Mouse (Mus musculus) liver, embryonic 11.5 days (tissue): Measurements from ENCODE around the gene Ppp4r1. TPM values are rescaled to one million over a fixed set of nuclear protein-coding genes. Genes with fewer than 3 reads are reported as not detected.

Experiments
- ATAC-seq: fragments of 200-750 bp; cut with Nextera tagmentation; replicated peaks from 2 replicates; pipeline ENCODE4 v1.8.0; 2017; ENCODE audit warnings: moderate number of reproducible peaks, mild to moderate bottlenecking, moderate TSS enrichment, moderate library complexity; ENCODE audit not compliant: low FRiP score
- DNase-seq: peaks from one replicate; pipeline ENCODE4 v3.0.0-alpha.2; 2017; ENCODE audit warnings: low spot score
- H3K27ac ChIP-seq: fragments of 300-500 bp; sonication (generic); 2 replicates; pipeline ENCODE4 v1.5.1; 2014; ENCODE audit warnings: mild to moderate bottlenecking, low read depth, low read length, control low read depth
- H3K27me3 ChIP-seq: fragments of 300-500 bp; sonication (generic); replicated peaks from 2 replicates; pipeline ENCODE4 v1.6.1; 2014; ENCODE audit warnings: low read length, mixed read lengths; ENCODE audit not compliant: control insufficient read depth, insufficient read depth
- H3K36me3 ChIP-seq: fragments of 300-500 bp; sonication (generic); 2 replicates; pipeline ENCODE4 v1.6.1; 2014; ENCODE audit warnings: mild to moderate bottlenecking, low read length, moderate library complexity, mixed read lengths; ENCODE audit not compliant: control insufficient read depth, insufficient read depth
- H3K4me1 ChIP-seq: fragments of 300-500 bp; sonication (generic); replicated peaks from 2 replicates; pipeline ENCODE4 v1.6.1; 2014; ENCODE audit warnings: low read length, mixed read lengths; ENCODE audit not compliant: control insufficient read depth, insufficient read depth
- H3K4me2 ChIP-seq: fragments of 300-500 bp; sonication (generic); 2 replicates; pipeline ENCODE4 v1.6.1; 2014; ENCODE audit warnings: mild to moderate bottlenecking, control low read depth, moderate library complexity
- H3K4me3 ChIP-seq: fragments of 300-500 bp; sonication (generic); 2 replicates; pipeline ENCODE4 v1.5.1; 2014; ENCODE audit warnings: low read depth, low read length, control low read depth
- H3K9ac ChIP-seq: fragments of 300-500 bp; sonication (generic); 2 replicates; pipeline ENCODE4 v1.6.1; 2014; ENCODE audit warnings: low read depth, low read length, control low read depth
- H3K9me3 ChIP-seq: fragments of 300-500 bp; sonication (generic); 2 replicates; pipeline ENCODE4 v1.6.1; 2016; ENCODE audit warnings: low read length, inconsistent platforms, mixed read lengths; ENCODE audit not compliant: control insufficient read depth
- WGBS: fragments of 180-500 bp; shearing (Covaris S2); extraction: QIAGEN DNeasy Blood & Tissue Kit; methylation state at CpG from one replicate; pipeline ENCODE4 v1.1.7; 2014; 5-methylcytosine and 5-hydroxymethylcytosine counted together
- polyA plus RNA-seq: library from polyadenylated mRNA; unstranded; fragments of >200 nt; fragmentation: Nextera tagmentation; extraction: Ambion mirVana; gene quantifications from 2 replicates; pipeline ENCODE4 v1.2.1, GENCODE M21; 2014

The Ppp4r1 gene
- polyA plus RNA-seq, 1 experiment from 2014 or later: 25.5 TPM

DNA sequence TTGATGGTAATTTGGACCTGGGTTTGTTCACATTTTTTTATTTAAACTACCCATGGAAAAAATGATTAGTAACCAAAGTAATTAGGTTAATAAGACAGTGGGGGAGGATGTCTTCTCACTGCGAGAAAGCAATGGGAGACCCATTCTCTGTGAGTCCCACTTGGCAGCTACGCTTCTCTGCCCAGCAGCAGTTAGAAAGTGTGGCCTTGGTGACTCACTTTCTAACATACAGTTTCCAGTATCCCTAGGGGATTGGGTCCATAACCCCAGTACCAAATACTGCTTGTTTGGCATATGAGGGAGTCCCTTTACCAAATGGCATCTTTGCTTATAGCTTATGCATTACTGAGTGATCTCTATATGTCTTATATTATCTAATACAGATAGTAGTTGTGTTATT lies 8.8 kb downstream of the Ppp4r1 start:
- Histone ChIP-seq H3K27ac (no peak overlapping the region), H3K4me2 (no peak overlapping the region), H3K4me1 (peaks cover 15% of the 10 kb centered on the region), H3K4me3 (no peak overlapping the region), H3K27me3 (no peaks in the 10 kb centered on the region), H3K36me3 (peaks cover 3% of the 10 kb centered on the region; the same call in 1 of the 2 replicates), H3K9me3 (no peaks in the 10 kb centered on the region), H3K9ac (no peak overlapping the region)
- DNase-seq (no peak), ATAC-seq (no peak)
- WGBS: 89% methylated on average over 2 of the region's 2 CpGs

DNA sequence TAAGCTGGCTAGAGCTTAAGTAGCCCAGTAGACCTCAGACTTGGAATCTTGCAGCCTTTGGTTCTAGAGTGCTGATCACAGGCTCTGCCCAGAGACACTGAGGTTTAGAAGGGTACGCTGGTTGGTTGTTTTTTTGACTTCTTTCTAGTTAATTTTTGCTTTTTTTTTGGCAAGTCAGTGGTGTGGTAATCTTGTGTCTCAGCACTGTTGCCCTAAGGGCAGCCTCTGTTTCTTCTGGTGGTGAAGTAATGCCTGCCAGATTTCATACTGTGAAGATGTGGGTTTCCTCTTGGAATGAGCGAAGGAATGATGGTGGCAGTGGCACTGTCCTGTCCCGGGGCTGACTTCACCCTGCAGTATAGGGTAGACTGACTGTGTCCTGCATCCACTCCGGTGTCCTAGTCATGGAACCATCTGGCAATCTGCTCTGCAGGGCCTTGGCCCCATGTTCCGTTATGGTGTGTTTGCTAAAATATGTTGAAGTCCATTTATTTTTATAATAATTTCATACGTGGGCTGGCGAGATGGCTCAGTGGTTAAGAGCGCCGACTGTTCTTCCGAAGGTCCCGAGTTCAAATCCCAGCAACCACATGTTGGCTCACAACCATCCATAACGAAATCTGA lies 11.0 kb downstream of the Ppp4r1 start:
- H3K27ac ChIP-seq: no peak overlapping the region
- peaks cover 5% of the 10 kb centered on the region; the same call in 1 of the 2 replicates for H3K4me1 ChIP-seq
- H3K4me2 ChIP-seq: no peak overlapping the region
- H3K9ac ChIP-seq: no peak overlapping the region
- H3K9me3 ChIP-seq: no peaks in the 10 kb centered on the region
- no peaks in the 10 kb centered on the region; the same call in 1 of the 2 replicates for H3K36me3 ChIP-seq
- H3K27me3 ChIP-seq: no peaks in the 10 kb centered on the region
- 91% methylated on average over 12 of the region's 12 CpGs for WGBS
- H3K4me3 ChIP-seq: no peak overlapping the region
- DNase-seq: no peak
- no peak for ATAC-seq

DNA sequence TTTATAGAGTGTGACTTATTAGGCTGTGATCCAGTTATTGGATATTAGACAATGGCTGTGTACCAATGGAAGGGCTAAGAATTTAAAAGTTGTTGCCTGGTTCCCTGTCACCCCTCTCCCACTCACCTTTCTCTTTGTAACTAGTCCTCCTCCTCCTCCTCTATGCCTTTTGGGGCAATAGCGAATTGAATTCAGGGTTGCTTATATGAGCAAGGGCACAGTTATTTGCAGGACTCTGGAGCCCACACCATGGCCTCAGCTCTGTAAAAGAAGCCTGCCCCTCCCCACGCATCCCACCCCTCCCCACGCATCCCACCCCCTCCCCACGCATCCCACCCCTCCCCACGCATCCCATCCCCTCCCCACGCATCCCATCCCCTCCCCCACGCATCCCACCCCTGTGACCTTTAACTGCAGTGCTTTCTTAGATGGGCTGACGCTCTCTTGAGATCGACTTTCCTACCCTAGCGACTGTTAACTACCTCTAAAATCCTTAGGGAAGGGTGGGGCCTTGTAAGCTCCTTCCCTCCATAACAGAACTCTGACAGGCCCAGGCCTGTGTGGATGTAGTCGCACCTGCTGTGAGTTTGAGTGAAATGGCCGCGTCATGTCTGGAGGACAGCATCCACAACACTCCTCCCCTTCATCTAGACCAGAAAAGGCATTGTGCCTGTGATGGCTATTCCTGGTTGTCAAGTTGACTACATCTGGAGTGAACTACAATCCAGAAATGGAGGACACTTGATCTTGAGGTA lies 11.9 kb downstream of the Ppp4r1 start:
- DNase-seq (no peak), ATAC-seq (no peak)
- Histone ChIP-seq H3K27ac (no peak overlapping the region), H3K4me1 (peaks cover 2% of the 10 kb centered on the region), H3K4me3 (no peak overlapping the region), H3K9me3 (no peaks in the 10 kb centered on the region), H3K9ac (no peak overlapping the region), H3K36me3 (no peaks in the 10 kb centered on the region; the same call in 1 of the 2 replicates), H3K4me2 (no peak overlapping the region), H3K27me3 (no peaks in the 10 kb centered on the region)
- WGBS: 87% methylated on average over 13 of the region's 13 CpGs

DNA sequence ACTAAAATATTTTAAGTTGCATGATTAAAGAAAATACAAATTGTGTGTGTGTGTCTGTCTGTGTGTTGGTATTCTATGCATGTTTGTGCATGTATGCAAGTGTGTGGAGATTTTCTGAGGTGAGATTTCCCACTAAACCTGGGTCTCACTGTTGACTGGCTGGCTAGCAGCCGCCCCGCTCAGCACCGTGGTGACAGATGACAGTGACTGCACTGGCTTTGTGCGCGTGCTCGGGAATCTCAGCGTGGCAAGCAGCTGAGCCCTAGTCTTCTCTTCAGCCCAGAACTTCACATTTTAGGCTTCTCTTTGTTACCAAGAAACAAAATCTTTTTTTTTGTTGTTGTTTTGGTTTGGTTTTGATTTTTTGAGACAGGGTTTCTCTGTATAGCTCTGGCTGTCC lies 13.7 kb downstream of the Ppp4r1 start:
- DNase-seq: no peak
- H3K9ac ChIP-seq: no peak overlapping the region
- 93% methylated on average over 7 of the region's 7 CpGs for WGBS
- H3K4me1 ChIP-seq: peaks cover 6% of the 10 kb centered on the region
- no peak overlapping the region for H3K27ac ChIP-seq
- H3K4me2 ChIP-seq: no peak overlapping the region
- no peak overlapping the region for H3K4me3 ChIP-seq
- no peak for ATAC-seq
- H3K9me3 ChIP-seq: no peaks in the 10 kb centered on the region
- no peaks in the 10 kb centered on the region for H3K27me3 ChIP-seq
- no peaks in the 10 kb centered on the region; the same call in 1 of the 2 replicates for H3K36me3 ChIP-seq

DNA sequence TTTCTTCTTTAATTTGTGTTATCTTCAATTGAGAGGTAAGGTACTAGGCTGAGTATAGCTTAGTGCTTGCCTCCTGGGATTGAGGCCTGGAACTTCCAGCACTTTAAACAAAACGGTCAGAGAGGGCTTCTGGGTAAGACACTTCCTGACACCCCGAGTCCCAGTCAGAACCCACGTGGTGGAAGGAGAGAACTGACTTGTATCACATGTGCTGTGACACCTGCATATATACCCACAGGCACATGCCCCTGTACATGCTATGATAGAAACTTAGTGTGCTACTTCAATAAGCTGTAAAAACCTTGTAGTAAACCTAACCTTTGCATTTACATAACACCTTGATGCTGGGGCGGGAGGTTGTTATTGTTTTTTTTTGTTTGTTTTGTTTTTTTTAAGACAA lies 16.1 kb downstream of the Ppp4r1 start:
- 66% methylated on average over 4 of the region's 4 CpGs for WGBS
- no peak overlapping the region for H3K9ac ChIP-seq
- H3K9me3 ChIP-seq: no peaks in the 10 kb centered on the region
- H3K4me3 ChIP-seq: no peak overlapping the region
- no peak overlapping the region for H3K4me2 ChIP-seq
- ATAC-seq: no peak
- H3K27me3 ChIP-seq: no peaks in the 10 kb centered on the region
- no peak overlapping the region for H3K27ac ChIP-seq
- H3K4me1 ChIP-seq: peaks cover 6% of the 10 kb centered on the region
- H3K36me3 ChIP-seq: no peaks in the 10 kb centered on the region; the same call in 1 of the 2 replicates
- no peak for DNase-seq

DNA sequence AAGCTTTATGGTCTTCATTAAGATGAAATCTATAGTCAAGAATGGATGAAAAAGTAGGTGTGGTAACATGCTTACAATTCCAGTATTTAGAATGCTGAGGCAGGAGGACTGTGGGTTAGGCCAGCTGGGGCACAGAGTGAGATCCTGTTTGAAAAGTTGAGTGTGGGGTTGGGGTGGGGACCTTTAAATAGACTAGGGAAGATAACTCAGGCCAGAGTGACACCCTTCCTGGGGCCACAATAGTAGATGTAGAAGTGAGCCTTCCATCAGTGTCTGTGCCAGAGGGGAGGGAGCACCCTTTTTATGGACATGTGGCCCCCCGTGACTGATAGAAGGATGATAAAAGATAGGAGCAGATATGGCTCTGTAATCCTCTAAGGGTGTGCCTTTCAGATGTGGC lies 17.0 kb downstream of the Ppp4r1 start:
- Histone ChIP-seq H3K9ac (no peak overlapping the region), H3K4me3 (no peak overlapping the region), H3K36me3 (peaks cover 2% of the 10 kb centered on the region; the same call in 1 of the 2 replicates), H3K27ac (no peak overlapping the region), H3K4me2 (no peak overlapping the region), H3K27me3 (no peaks in the 10 kb centered on the region), H3K9me3 (no peaks in the 10 kb centered on the region), H3K4me1 (peaks cover 6% of the 10 kb centered on the region)
- no peak for DNase-seq
- peak; percentile 68 for ATAC-seq
- 61% methylated on average over 1 of the region's 1 CpGs for WGBS

DNA sequence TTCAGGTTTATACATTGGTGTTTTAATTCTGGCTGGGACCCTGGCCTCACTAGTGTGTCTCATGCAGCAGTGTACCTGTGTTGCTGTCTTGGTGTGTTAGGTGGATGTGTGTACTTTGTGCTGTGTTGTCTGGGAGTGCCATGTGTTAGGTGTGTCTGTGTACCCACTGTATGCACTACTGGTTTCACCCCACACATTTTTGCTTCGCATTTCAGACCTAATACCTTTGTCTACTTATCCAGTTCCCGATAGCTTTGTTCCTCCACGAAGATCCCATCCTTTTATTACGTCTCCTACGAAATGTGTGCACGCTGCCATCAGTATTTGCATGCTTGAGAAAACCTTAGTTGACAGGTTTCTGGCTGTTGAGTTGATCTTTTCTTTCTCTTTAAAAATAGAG lies 18.1 kb downstream of the Ppp4r1 start:
- ATAC-seq (no peak), DNase-seq (no peak)
- H3K4me2 ChIP-seq: no peak overlapping the region
- H3K4me3 ChIP-seq: no peak overlapping the region
- WGBS: 93% methylated on average over 6 of the region's 6 CpGs
- peaks cover 6% of the 10 kb centered on the region for H3K4me1 ChIP-seq
- no peaks in the 10 kb centered on the region for H3K9me3 ChIP-seq
- H3K36me3 ChIP-seq: peaks cover 4% of the 10 kb centered on the region; the same call in 1 of the 2 replicates
- H3K27me3 ChIP-seq: no peaks in the 10 kb centered on the region
- no peak overlapping the region for H3K9ac ChIP-seq
- no peak overlapping the region for H3K27ac ChIP-seq

DNA sequence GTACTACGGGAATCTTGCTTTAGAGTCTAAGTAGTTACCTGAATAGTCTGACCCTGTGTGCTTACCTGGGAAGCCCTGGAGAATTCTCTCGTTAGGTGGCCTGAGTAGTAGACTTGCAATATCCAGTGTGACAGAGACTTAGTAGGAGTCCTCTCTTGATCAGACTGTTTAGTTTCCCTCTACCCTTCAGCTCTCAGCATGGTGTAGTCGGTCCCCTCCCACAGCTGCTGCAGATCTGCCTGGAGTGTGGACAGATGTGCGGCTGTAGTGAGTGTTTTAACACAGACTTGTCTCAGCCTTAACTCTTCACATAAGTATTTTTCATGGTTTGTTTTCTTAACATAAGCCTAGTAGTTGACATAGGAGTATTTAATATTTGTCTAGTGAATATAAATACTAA lies 19.7 kb downstream of the Ppp4r1 start:
- Histone ChIP-seq H3K36me3 (peaks cover 4% of the 10 kb centered on the region; the same call in 1 of the 2 replicates), H3K27me3 (no peaks in the 10 kb centered on the region), H3K9me3 (no peaks in the 10 kb centered on the region), H3K4me3 (no peak overlapping the region), H3K4me2 (no peak overlapping the region), H3K4me1 (peaks cover 6% of the 10 kb centered on the region), H3K9ac (no peak overlapping the region), H3K27ac (no peak overlapping the region)
- no peak for ATAC-seq
- DNase-seq: no peak
- WGBS: 81% methylated on average over 4 of the region's 4 CpGs

DNA sequence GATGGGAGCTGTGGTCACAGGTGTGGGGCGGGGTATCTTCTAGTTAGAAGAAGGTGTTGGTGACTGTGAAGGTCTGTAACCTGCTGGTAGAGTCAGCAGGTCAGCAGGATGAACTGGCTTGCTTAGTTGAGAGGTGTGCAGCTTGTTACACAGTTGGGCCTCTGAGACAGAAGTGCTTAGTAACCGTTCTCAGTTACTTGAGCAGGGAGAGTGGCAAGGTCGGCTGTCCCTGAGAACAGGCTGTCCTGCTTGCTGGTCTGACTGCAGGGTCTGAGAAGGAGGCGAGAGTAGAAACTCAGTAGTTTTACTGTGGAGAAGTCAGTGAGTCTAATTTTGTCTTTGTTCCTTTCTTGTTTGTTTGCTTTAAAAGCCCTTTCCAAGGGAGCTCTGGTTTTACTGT lies 23.6 kb downstream of the Ppp4r1 start:
- WGBS: 74% methylated on average over 4 of the region's 4 CpGs
- H3K4me2 ChIP-seq: no peak overlapping the region
- H3K9ac ChIP-seq: no peak overlapping the region
- no peaks in the 10 kb centered on the region for H3K9me3 ChIP-seq
- peaks cover 9% of the 10 kb centered on the region; the same call in 1 of the 2 replicates for H3K36me3 ChIP-seq
- DNase-seq (no peak), ATAC-seq (no peak)
- no peak overlapping the region for H3K4me3 ChIP-seq
- no peaks in the 10 kb centered on the region; the same call in 1 of the 2 replicates for H3K4me1 ChIP-seq
- no peaks in the 10 kb centered on the region for H3K27me3 ChIP-seq
- H3K27ac ChIP-seq: no peak overlapping the region
